Mouse (Mus musculus): ENCODE data around the gene Neu4. TPM values are rescaled to one million over a fixed set of nuclear protein-coding genes. Genes with fewer than 3 reads are reported as not detected.

Gene Neu4
- polyA plus RNA-seq, 1 experiment from 2014 or later = not detected

DNA sequence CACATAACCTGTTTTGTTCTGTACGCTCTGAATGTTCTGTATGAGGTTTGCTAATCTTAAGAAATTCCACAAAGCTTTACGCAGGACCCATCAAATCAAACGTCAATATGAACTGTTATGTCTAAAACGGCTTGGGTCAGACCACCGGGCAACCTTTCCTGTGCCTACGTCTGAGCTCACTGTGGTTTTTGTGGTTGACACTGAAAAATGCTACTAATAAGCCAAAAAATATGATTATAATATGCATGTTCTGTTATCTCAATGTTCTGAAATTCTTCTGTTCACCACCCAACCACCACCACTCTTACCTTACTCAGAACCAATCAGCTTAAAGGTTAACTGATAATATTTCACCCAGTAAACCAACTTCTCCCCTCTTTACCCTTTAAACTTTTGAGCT lies 54.5 kb downstream of the Neu4 start:
- H3K4me1 ChIP-seq (ENCODE audit: control insufficient read depth, insufficient read depth, low read length) = no peaks in the 10 kb centered on the region
- 78% methylated on average over 6 of the region's 6 CpGs for WGBS
- H3K36me3 ChIP-seq (ENCODE audit: control insufficient read depth, insufficient read depth, low read length) = no peaks in the 10 kb centered on the region
- ATAC-seq (ENCODE audit: insufficient read depth, low FRiP score) = no peak
- H3K9me3 ChIP-seq (replicated peaks; ENCODE audit: control insufficient read depth, low read length) = no peaks in the 10 kb centered on the region
- H3K27ac ChIP-seq (ENCODE audit: low read length) = no peak overlapping the region
- H3K9ac ChIP-seq (ENCODE audit: low read length) = no peak overlapping the region
- no peaks in the 10 kb centered on the region for H3K27me3 ChIP-seq (ENCODE audit: control insufficient read depth, insufficient read depth, low read length)
- no peak overlapping the region for H3K4me2 ChIP-seq (ENCODE audit: low read depth, low read length)
- no peak overlapping the region for H3K4me3 ChIP-seq (replicated peaks; ENCODE audit: low read length)

DNA sequence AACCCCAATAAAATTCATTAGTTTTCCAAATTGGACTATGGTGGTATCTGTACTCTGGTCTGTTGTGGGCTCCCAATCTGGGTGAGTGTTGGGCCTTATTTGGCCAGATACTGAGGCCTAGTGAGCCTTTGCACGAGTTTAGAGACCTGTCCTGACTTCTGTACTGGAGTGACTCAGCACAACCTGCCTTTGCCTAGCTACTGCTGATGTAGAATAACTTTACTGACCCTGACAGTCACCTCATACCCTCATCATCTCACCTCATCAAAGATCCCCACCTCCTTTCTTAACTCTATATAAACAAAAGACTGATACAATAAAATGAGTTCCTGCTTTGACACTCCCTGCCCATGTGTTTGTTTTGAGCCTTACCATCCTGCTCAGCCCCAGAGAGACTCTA lies 56.5 kb downstream of the Neu4 start:
- 29% methylated on average over 1 of the region's 1 CpGs for WGBS
- Histone ChIP-seq H3K4me2 (ENCODE audit: low read depth, low read length) (no peak overlapping the region), H3K36me3 (ENCODE audit: control insufficient read depth, insufficient read depth, low read length) (no peaks in the 10 kb centered on the region), H3K4me3 (replicated peaks; ENCODE audit: low read length) (no peak overlapping the region), H3K27me3 (ENCODE audit: control insufficient read depth, insufficient read depth, low read length) (0 out of 2 replicates have a peak, but pooled peaks cover 4% of the 10 kb centered on the region), H3K9ac (ENCODE audit: low read length) (no peak overlapping the region), H3K27ac (ENCODE audit: low read length) (no peak overlapping the region), H3K4me1 (ENCODE audit: control insufficient read depth, insufficient read depth, low read length) (no peaks in the 10 kb centered on the region), H3K9me3 (replicated peaks; ENCODE audit: control insufficient read depth, low read length) (no peaks in the 10 kb centered on the region)
- ATAC-seq (ENCODE audit: insufficient read depth, low FRiP score) = no peak

Other genes with a start within 250 kb of the Neu4 start
- 196 and 210 TPM in 2 replicates for gene Dtymk, start 218.5 kb upstream of the Neu4 start, polyA plus RNA-seq (2015; fragmentation: Nextera tagmentation; extraction: Ambion mirVana)
- 19.1 and 20.1 TPM in 2 replicates for gene Ing5, start 216.5 kb upstream of the Neu4 start, polyA plus RNA-seq (2015; fragmentation: Nextera tagmentation; extraction: Ambion mirVana)
- 14.3 and 17.6 TPM in 2 replicates for gene D2hgdh, start 195.5 kb upstream of the Neu4 start, polyA plus RNA-seq (2015; fragmentation: Nextera tagmentation; extraction: Ambion mirVana)
- 0.10 TPM in 1 of 2 replicates, not detected in the other for gene Gal3st2, start 159.1 kb upstream of the Neu4 start, polyA plus RNA-seq (2015; fragmentation: Nextera tagmentation; extraction: Ambion mirVana)
- 0.10 TPM in 1 of 2 replicates, not detected in the other for gene Gal3st2b, start 102.1 kb upstream of the Neu4 start, polyA plus RNA-seq (2015; fragmentation: Nextera tagmentation; extraction: Ambion mirVana)
- not detected in 2 replicates for gene Gal3st2c, start 29.9 kb upstream of the Neu4 start, polyA plus RNA-seq (2015; fragmentation: Nextera tagmentation; extraction: Ambion mirVana)
- gene Pdcd1, start 32.1 kb downstream of the Neu4 start, polyA plus RNA-seq (2015; fragmentation: Nextera tagmentation; extraction: Ambion mirVana) = 0.26 and 0.48 TPM in 2 replicates